Mouse (Mus musculus): ENCODE measurements around the gene Olfr635. TPM values are rescaled to one million over a fixed set of nuclear protein-coding genes. Genes with fewer than 3 reads are reported as not detected.

Olfr635 gene
- polyA plus RNA-seq, 1 experiment from 2014 or later: not detected

GRCm38 (mm10) chr7:104018953-104019352 is 48.0 kb downstream of the Olfr635 start:
- Histone ChIP-seq H3K36me3 (ENCODE audit: control insufficient read depth, insufficient read depth, low read length) (no peaks in the 10 kb centered on the region), H3K4me2 (ENCODE audit: low read depth, low read length) (no peak overlapping the region), H3K9me3 (ENCODE audit: control insufficient read depth, low read length) (no peaks in the 10 kb centered on the region), H3K4me3 (ENCODE audit: low read length) (no peak overlapping the region), H3K4me1 (ENCODE audit: control insufficient read depth, insufficient read depth, low read length) (no peaks in the 10 kb centered on the region), H3K27me3 (replicated peaks; ENCODE audit: control insufficient read depth, insufficient read depth, low read length) (no peaks in the 10 kb centered on the region), H3K27ac (ENCODE audit: low read length) (no peak overlapping the region), H3K9ac (ENCODE audit: low read depth, low read length) (no peak overlapping the region)
- 93% methylated on average over 1 of the region's 1 CpGs for WGBS
- no peak for ATAC-seq

GRCm38 (mm10) chr7:104021651-104022050 is 50.7 kb downstream of the Olfr635 start:
- no peak overlapping the region for H3K9ac ChIP-seq (ENCODE audit: low read depth, low read length)
- WGBS: 93% methylated on average over 6 of the region's 6 CpGs
- ATAC-seq: no peak
- no peaks in the 10 kb centered on the region for H3K36me3 ChIP-seq (ENCODE audit: control insufficient read depth, insufficient read depth, low read length)
- no peak overlapping the region for H3K27ac ChIP-seq (ENCODE audit: low read length)
- H3K9me3 ChIP-seq (ENCODE audit: control insufficient read depth, low read length): no peaks in the 10 kb centered on the region
- H3K4me2 ChIP-seq (ENCODE audit: low read depth, low read length): no peak overlapping the region
- H3K4me3 ChIP-seq (ENCODE audit: low read length): no peak overlapping the region
- no peaks in the 10 kb centered on the region for H3K27me3 ChIP-seq (replicated peaks; ENCODE audit: control insufficient read depth, insufficient read depth, low read length)
- H3K4me1 ChIP-seq (ENCODE audit: control insufficient read depth, insufficient read depth, low read length): no peaks in the 10 kb centered on the region

DNA sequence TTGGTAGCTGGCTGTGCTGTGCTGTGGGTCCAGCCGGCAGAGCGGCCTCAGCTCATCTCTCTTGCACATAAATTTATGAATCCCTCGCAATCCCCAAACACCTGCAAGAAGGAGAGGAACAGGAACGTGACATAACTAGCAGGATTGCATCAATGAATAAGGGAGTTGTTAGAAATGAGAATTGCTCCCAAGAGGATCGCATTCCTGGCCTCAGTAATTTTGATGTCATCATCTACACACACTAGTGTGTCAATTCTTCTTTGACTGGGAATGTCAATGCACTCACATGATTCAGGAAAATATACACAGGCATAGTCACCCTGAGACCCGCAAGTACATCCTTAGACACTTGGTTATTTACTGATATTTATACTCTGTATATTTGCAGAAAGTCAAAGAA is 54.5 kb downstream of the Olfr635 start, which contains the start of gene Olfr640:
Olfr640 (minus strand) TSS at position 101 of the 400 bp plus-strand sequence.
- Histone ChIP-seq H3K4me1 (ENCODE audit: control insufficient read depth, insufficient read depth, low read length) (no peaks in the 10 kb centered on the region), H3K9me3 (ENCODE audit: control insufficient read depth, low read length) (no peaks in the 10 kb centered on the region), H3K9ac (ENCODE audit: low read depth, low read length) (no peak within 1 kb of the TSS), H3K4me2 (ENCODE audit: low read depth, low read length) (no peak within 1 kb of the TSS), H3K27me3 (replicated peaks; ENCODE audit: control insufficient read depth, insufficient read depth, low read length) (no peaks in the 10 kb centered on the region), H3K36me3 (ENCODE audit: control insufficient read depth, insufficient read depth, low read length) (no peaks in the 10 kb centered on the region), H3K4me3 (ENCODE audit: low read length) (no peak within 1 kb of the TSS), H3K27ac (ENCODE audit: low read length) (no peak within 1 kb of the TSS)
- WGBS: 71% methylated on average over 6 of the region's 6 CpGs
- ATAC-seq: no peak

DNA sequence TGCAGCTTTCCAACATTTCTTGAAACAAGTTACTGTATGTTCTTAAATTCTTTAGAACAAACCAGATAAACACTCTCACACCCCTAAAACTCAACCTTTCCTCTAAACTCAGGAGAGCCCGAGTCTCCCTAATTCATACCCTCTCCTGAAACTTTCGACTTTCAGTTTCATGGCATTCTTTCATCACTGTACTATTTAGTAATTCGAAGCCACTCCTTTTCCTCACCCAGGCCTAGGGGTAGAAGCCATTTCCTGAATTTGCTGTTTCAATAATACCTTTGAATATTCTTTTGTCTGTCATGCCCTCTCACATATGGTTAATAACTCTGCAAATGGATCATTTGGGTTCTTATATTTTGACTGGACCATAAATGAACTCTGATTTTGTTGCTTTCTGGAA is 56.0 kb downstream of the Olfr635 start:
- Histone ChIP-seq H3K27me3 (replicated peaks; ENCODE audit: control insufficient read depth, insufficient read depth, low read length) (no peaks in the 10 kb centered on the region), H3K27ac (ENCODE audit: low read length) (no peak overlapping the region), H3K4me2 (ENCODE audit: low read depth, low read length) (no peak overlapping the region), H3K4me3 (ENCODE audit: low read length) (no peak overlapping the region), H3K4me1 (ENCODE audit: control insufficient read depth, insufficient read depth, low read length) (no peaks in the 10 kb centered on the region), H3K9me3 (ENCODE audit: control insufficient read depth, low read length) (no peaks in the 10 kb centered on the region), H3K9ac (ENCODE audit: low read depth, low read length) (no peak overlapping the region), H3K36me3 (ENCODE audit: control insufficient read depth, insufficient read depth, low read length) (no peaks in the 10 kb centered on the region)
- no peak for ATAC-seq
- WGBS: 83% methylated on average over 3 of the region's 3 CpGs

GRCm38 (mm10) chr7:104035145-104035544 is 64.2 kb downstream of the Olfr635 start, which contains the start of gene Olfr641:
TSS of gene Olfr641 (plus strand) at chr7:104035445.
- H3K36me3 ChIP-seq (ENCODE audit: control insufficient read depth, insufficient read depth, low read length): no peaks in the 10 kb centered on the region
- H3K27ac ChIP-seq (ENCODE audit: low read length): no peak within 1 kb of the TSS
- no peak within 1 kb of the TSS for H3K9ac ChIP-seq (ENCODE audit: low read depth, low read length)
- H3K27me3 ChIP-seq (replicated peaks; ENCODE audit: control insufficient read depth, insufficient read depth, low read length): no peaks in the 10 kb centered on the region
- no peak within 1 kb of the TSS for H3K4me2 ChIP-seq (ENCODE audit: low read depth, low read length)
- no peak for ATAC-seq
- no peak within 1 kb of the TSS for H3K4me3 ChIP-seq (ENCODE audit: low read length)
- H3K4me1 ChIP-seq (ENCODE audit: control insufficient read depth, insufficient read depth, low read length): no peaks in the 10 kb centered on the region
- no peaks in the 10 kb centered on the region for H3K9me3 ChIP-seq (ENCODE audit: control insufficient read depth, low read length)
- WGBS: 76% methylated on average over 1 of the region's 1 CpGs

Other genes starting within 250 kb of the Olfr635 start
- not detected in 2 replicates for gene Olfr628, start 240.8 kb upstream of the Olfr635 start, polyA plus RNA-seq (2015; fragmentation: Nextera tagmentation; extraction: Ambion mirVana)
- gene Olfr629, start 226.2 kb upstream of the Olfr635 start, polyA plus RNA-seq (2015; fragmentation: Nextera tagmentation; extraction: Ambion mirVana): not detected in 2 replicates
- gene Olfr630, start 213.8 kb upstream of the Olfr635 start, polyA plus RNA-seq (2015; fragmentation: Nextera tagmentation; extraction: Ambion mirVana): not detected in 2 replicates
- not detected in 2 replicates for gene Olfr69, start 199.6 kb upstream of the Olfr635 start, polyA plus RNA-seq (2015; fragmentation: Nextera tagmentation; extraction: Ambion mirVana)
- not detected in 2 replicates for gene Olfr68, start 191.5 kb upstream of the Olfr635 start, polyA plus RNA-seq (2015; fragmentation: Nextera tagmentation; extraction: Ambion mirVana)
- gene Olfr67, start 179.3 kb upstream of the Olfr635 start, polyA plus RNA-seq (2015; fragmentation: Nextera tagmentation; extraction: Ambion mirVana): not detected in 2 replicates
- gene Hbb-bt, start 157.2 kb upstream of the Olfr635 start, polyA plus RNA-seq (2015; fragmentation: Nextera tagmentation; extraction: Ambion mirVana): 1,955 and 2,476 TPM in 2 replicates
- 6,207 and 7,496 TPM in 2 replicates for gene Hbb-bs, start 143.1 kb upstream of the Olfr635 start, polyA plus RNA-seq (2015; fragmentation: Nextera tagmentation; extraction: Ambion mirVana)
- not detected in 2 replicates for gene Hbb-bh2, start 130.6 kb upstream of the Olfr635 start, polyA plus RNA-seq (2015; fragmentation: Nextera tagmentation; extraction: Ambion mirVana)
- 0.64 and 1.2 TPM in 2 replicates for gene Hbb-bh1, start 128.0 kb upstream of the Olfr635 start, polyA plus RNA-seq (2015; fragmentation: Nextera tagmentation; extraction: Ambion mirVana)
- gene Hbb-y, start 117.9 kb upstream of the Olfr635 start, polyA plus RNA-seq (2015; fragmentation: Nextera tagmentation; extraction: Ambion mirVana): 30.0 and 42.2 TPM in 2 replicates
- not detected in 2 replicates for gene Olfr66, start 84.9 kb upstream of the Olfr635 start, polyA plus RNA-seq (2015; fragmentation: Nextera tagmentation; extraction: Ambion mirVana)
- gene Olfr64, start 76.7 kb upstream of the Olfr635 start, polyA plus RNA-seq (2015; fragmentation: Nextera tagmentation; extraction: Ambion mirVana): not detected in 2 replicates
- gene Olfr65, start 67.7 kb upstream of the Olfr635 start, polyA plus RNA-seq (2015; fragmentation: Nextera tagmentation; extraction: Ambion mirVana): not detected in 2 replicates
- not detected in 2 replicates for gene Olfr631, start 42.3 kb upstream of the Olfr635 start, polyA plus RNA-seq (2015; fragmentation: Nextera tagmentation; extraction: Ambion mirVana)
- not detected in 2 replicates for gene Olfr632, start 36.8 kb upstream of the Olfr635 start, polyA plus RNA-seq (2015; fragmentation: Nextera tagmentation; extraction: Ambion mirVana)
- gene Olfr633, start 26.7 kb upstream of the Olfr635 start, polyA plus RNA-seq (2015; fragmentation: Nextera tagmentation; extraction: Ambion mirVana): not detected in 2 replicates
- not detected in 2 replicates for gene Olfr638, start 27.6 kb downstream of the Olfr635 start, polyA plus RNA-seq (2015; fragmentation: Nextera tagmentation; extraction: Ambion mirVana)
- not detected in 2 replicates for gene Olfr639, start 46.2 kb downstream of the Olfr635 start, polyA plus RNA-seq (2015; fragmentation: Nextera tagmentation; extraction: Ambion mirVana)
- gene Olfr640, start 54.4 kb downstream of the Olfr635 start, polyA plus RNA-seq (2015; fragmentation: Nextera tagmentation; extraction: Ambion mirVana): not detected in 2 replicates
- gene Olfr641, start 64.3 kb downstream of the Olfr635 start, polyA plus RNA-seq (2015; fragmentation: Nextera tagmentation; extraction: Ambion mirVana): not detected in 2 replicates
- not detected in 2 replicates for gene Olfr642, start 81.5 kb downstream of the Olfr635 start, polyA plus RNA-seq (2015; fragmentation: Nextera tagmentation; extraction: Ambion mirVana)
- gene 4930516K23Rik, start 90.3 kb downstream of the Olfr635 start, polyA plus RNA-seq (2015; fragmentation: Nextera tagmentation; extraction: Ambion mirVana): not detected in 2 replicates
- gene Olfr644, start 100.7 kb downstream of the Olfr635 start, polyA plus RNA-seq (2015; fragmentation: Nextera tagmentation; extraction: Ambion mirVana): not detected in 2 replicates
- gene Olfr645, start 114.3 kb downstream of the Olfr635 start, polyA plus RNA-seq (2015; fragmentation: Nextera tagmentation; extraction: Ambion mirVana): not detected in 2 replicates
- gene Olfr646, start 133.7 kb downstream of the Olfr635 start, polyA plus RNA-seq (2015; fragmentation: Nextera tagmentation; extraction: Ambion mirVana): not detected in 2 replicates
- gene Ubqln5, start 158.7 kb downstream of the Olfr635 start, polyA plus RNA-seq (2015; fragmentation: Nextera tagmentation; extraction: Ambion mirVana): not detected in 2 replicates
- not detected in 2 replicates for gene Olfr643, start 166.3 kb downstream of the Olfr635 start, polyA plus RNA-seq (2015; fragmentation: Nextera tagmentation; extraction: Ambion mirVana)
- gene Ubqln3, start 172.1 kb downstream of the Olfr635 start, polyA plus RNA-seq (2015; fragmentation: Nextera tagmentation; extraction: Ambion mirVana): not detected in 2 replicates
- gene Ubqlnl, start 179.4 kb downstream of the Olfr635 start, polyA plus RNA-seq (2015; fragmentation: Nextera tagmentation; extraction: Ambion mirVana): not detected in 2 replicates
- gene Olfm5, start 193.7 kb downstream of the Olfr635 start, polyA plus RNA-seq (2015; fragmentation: Nextera tagmentation; extraction: Ambion mirVana): not detected in 2 replicates
- gene Olfr648, start 212.2 kb downstream of the Olfr635 start, polyA plus RNA-seq (2015; fragmentation: Nextera tagmentation; extraction: Ambion mirVana): 0.11 and 0.20 TPM in 2 replicates
- not detected in 2 replicates for gene Olfr649, start 224.8 kb downstream of the Olfr635 start, polyA plus RNA-seq (2015; fragmentation: Nextera tagmentation; extraction: Ambion mirVana)
- 0.78 and 1.2 TPM in 2 replicates for gene Trim6, start 247.6 kb downstream of the Olfr635 start, polyA plus RNA-seq (2015; fragmentation: Nextera tagmentation; extraction: Ambion mirVana)